Mouse (Mus musculus) midbrain, postnatal 0 days (tissue): ENCODE data around the gene Ptx4. TPM values are rescaled to one million over a fixed set of nuclear protein-coding genes. Genes with fewer than 3 reads are reported as not detected.

Experiments
- ATAC-seq: fragments of 200-750 bp; cut with Nextera tagmentation; 2 replicates; pipeline ENCODE4 v1.8.0; 2017; ENCODE audit warnings: moderate number of reproducible peaks, mild to moderate bottlenecking, moderate TSS enrichment, moderate library complexity; ENCODE audit not compliant: low FRiP score
- DNase-seq: peaks from one replicate; pipeline ENCODE4 v3.0.0-alpha.2; 2015; ENCODE audit warnings: low spot score
- H3K27ac ChIP-seq: fragments of 300-500 bp; sonication (generic); 2 replicates; pipeline ENCODE4 v1.5.1; 2014; ENCODE audit warnings: low read depth, mild to moderate bottlenecking, low read length, mixed read lengths
- H3K27me3 ChIP-seq: fragments of 300-500 bp; sonication (generic); 2 replicates; pipeline ENCODE4 v1.6.1; 2014; ENCODE audit warnings: low read length, control low read depth, mixed read lengths; ENCODE audit not compliant: insufficient read depth
- H3K36me3 ChIP-seq: fragments of 300-500 bp; sonication (generic); 2 replicates; pipeline ENCODE4 v1.6.1; 2014; ENCODE audit warnings: low read length, control low read depth, mixed read lengths; ENCODE audit not compliant: insufficient read depth
- H3K4me1 ChIP-seq: fragments of 300-500 bp; sonication (generic); 2 replicates; pipeline ENCODE4 v1.6.1; 2014; ENCODE audit warnings: mild to moderate bottlenecking, control low read depth, antibody characterized with exemption, low read length, mixed read lengths; ENCODE audit not compliant: insufficient read depth
- H3K4me2 ChIP-seq: fragments of 300-500 bp; sonication (generic); 2 replicates; pipeline ENCODE4 v1.6.1; 2014; ENCODE audit warnings: low read depth, mild to moderate bottlenecking, low read length, mixed read lengths; ENCODE audit not compliant: poor library complexity, severe bottlenecking
- H3K4me3 ChIP-seq: fragments of 300-500 bp; sonication (generic); 2 replicates; pipeline ENCODE4 v1.5.1; 2014; ENCODE audit warnings: low read depth, mild to moderate bottlenecking, low read length, moderate library complexity
- H3K9ac ChIP-seq: fragments of 300-500 bp; sonication (generic); replicated peaks from 2 replicates; pipeline ENCODE4 v1.6.1; 2014; ENCODE audit warnings: mild to moderate bottlenecking, low read length, moderate library complexity, mixed read lengths; ENCODE audit not compliant: poor library complexity, severe bottlenecking
- H3K9me3 ChIP-seq: fragments of 300-500 bp; sonication (generic); 2 replicates; pipeline ENCODE4 v1.6.1; 2016; ENCODE audit warnings: low read length, control low read depth
- CTCF ChIP-seq: IDR thresholded peaks from 2 replicates; pipeline ENCODE4 v1.5.1; 2016; ENCODE audit warnings: antibody characterized with exemption, mild to moderate bottlenecking
- WGBS: fragments of 180-500 bp; shearing (Covaris S2); extraction: QIAGEN DNeasy Blood & Tissue Kit; methylation state at CpG from one replicate; pipeline ENCODE4 v1.1.7; 2014; 5-methylcytosine and 5-hydroxymethylcytosine counted together
- polyA plus RNA-seq: library from polyadenylated mRNA; unstranded; fragments of >200 nt; fragmentation: Nextera tagmentation; extraction: Ambion mirVana; gene quantifications from 2 replicates; pipeline ENCODE4 v1.2.1, GENCODE M21; 2015
- total RNA-seq: library from RNA; depleted of rRNA; stranded (reverse); fragments of >200 nt; gene quantifications from 2 replicates; pipeline ENCODE4 v1.2.3, GENCODE M21; 2014; rRNA removed

Ptx4 gene
- total RNA-seq (0.42 TPM in 1 of 2 replicates, not detected in the other), polyA plus RNA-seq (0.20 and 0.59 TPM in 2 replicates)

DNA sequence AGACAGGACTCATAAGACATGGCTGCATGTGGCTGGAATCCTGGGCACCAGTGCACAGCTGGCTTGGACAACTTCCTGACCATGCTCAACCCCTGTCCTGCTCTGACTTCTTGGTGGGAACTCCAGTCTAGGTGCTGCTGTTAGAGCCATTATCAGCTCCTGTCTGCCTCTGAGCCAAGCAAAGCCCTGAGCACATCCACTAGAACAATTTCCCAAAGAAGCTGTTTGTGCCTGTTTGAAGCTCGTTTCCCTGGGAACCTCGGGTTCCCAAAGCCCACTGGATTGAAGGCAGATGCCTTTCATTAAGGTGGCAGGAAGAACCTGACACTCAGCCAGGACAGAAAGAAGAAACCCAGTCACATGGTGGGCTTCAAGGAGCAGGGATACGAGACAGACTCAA lies at the start of gene Ptx4:
Gene Ptx4, plus strand, starts transcription at position 355 of the 400 bp plus-strand sequence.
- H3K9ac ChIP-seq: no peak within 1 kb of the TSS
- 40% methylated on average over 3 of the region's 3 CpGs for WGBS
- H3K4me2 ChIP-seq: no peak within 1 kb of the TSS
- no peaks in the 10 kb centered on the region for H3K9me3 ChIP-seq
- H3K27me3 ChIP-seq: no peaks in the 10 kb centered on the region
- no peak for ATAC-seq
- peaks cover 5% of the 10 kb centered on the region; the same call in 1 of the 2 replicates for H3K4me1 ChIP-seq
- no peak for TF ChIP-seq CTCF
- no peak for DNase-seq
- H3K36me3 ChIP-seq: no peaks in the 10 kb centered on the region
- no peak within 1 kb of the TSS for H3K4me3 ChIP-seq
- no peak within 1 kb of the TSS for H3K27ac ChIP-seq

DNA sequence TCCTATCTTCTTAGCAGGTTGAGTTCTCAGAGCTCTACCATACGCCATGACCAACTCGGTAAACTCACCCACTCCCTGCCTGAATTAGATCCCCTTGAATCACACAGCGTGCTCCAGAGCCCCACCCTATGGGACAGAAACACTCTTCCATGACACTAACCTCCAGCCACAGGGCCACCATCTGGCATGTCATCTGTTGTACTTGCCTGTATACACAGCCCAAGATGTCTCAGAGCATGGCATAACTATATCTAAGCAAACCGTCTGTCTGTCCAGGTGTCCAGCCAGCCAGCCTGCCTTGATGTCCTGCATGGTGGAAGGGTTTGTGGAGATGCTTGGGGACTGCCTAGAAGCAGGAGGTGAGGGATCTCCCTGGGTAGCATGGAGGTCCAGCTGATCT lies 43.7 kb upstream of the Ptx4 start:
- Histone ChIP-seq H3K4me1 (no peaks in the 10 kb centered on the region), H3K27ac (no peak overlapping the region; the same call in 1 of the 2 replicates), H3K36me3 (peaks cover 27% of the 10 kb centered on the region), H3K4me2 (no peak overlapping the region), H3K9ac (no peak overlapping the region), H3K9me3 (no peaks in the 10 kb centered on the region), H3K27me3 (no peaks in the 10 kb centered on the region), H3K4me3 (no peak overlapping the region)
- no peak for TF ChIP-seq CTCF
- no peak for ATAC-seq
- WGBS: 87% methylated on average over 4 of the region's 4 CpGs
- peak; percentile 46 for DNase-seq

DNA sequence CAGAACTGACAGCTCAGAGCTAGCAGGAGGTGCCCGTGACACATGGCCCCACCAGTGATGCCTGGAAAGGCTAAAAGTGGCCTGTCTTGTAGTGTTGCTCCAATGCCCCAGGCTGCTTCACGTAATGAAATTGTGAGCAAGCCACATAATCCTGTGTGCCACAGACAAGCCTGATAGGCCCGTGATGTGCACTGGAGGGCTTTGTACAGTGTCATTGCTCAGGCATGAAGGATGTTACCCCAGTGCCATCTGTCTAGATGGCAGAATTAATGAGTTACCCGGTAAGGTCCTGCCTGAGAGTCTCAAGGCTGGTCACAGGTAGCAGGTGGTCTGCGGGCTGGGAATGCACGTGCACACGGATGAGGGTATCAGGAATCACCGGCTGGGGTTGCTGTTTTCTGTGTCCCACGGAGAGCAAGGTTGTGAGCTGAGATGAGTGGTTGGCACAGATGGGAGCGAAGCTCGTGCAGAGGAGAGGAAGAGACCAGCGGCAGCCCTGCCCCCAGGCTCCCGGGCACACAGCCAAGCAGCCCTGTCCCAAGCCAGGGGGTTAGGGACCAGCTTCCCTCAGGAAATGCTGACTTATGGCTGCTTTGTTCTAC lies 42.7 kb upstream of the Ptx4 start:
- TF ChIP-seq CTCF: no peak
- H3K4me3 ChIP-seq: no peak overlapping the region
- no peaks in the 10 kb centered on the region for H3K4me1 ChIP-seq
- ATAC-seq (peak; percentile 60; the same call in 1 of the 2 replicates), DNase-seq (peak; percentile 83)
- H3K27ac ChIP-seq: no peak overlapping the region; the same call in 1 of the 2 replicates
- no peaks in the 10 kb centered on the region for H3K9me3 ChIP-seq
- 60% methylated on average over 13 of the region's 13 CpGs for WGBS
- H3K36me3 ChIP-seq: peaks cover 24% of the 10 kb centered on the region
- no peak overlapping the region; the same call in 1 of the 2 replicates for H3K9ac ChIP-seq
- peak overlapping the region; percentile 20; the same call in 1 of the 2 replicates for H3K4me2 ChIP-seq
- H3K27me3 ChIP-seq: no peaks in the 10 kb centered on the region

DNA sequence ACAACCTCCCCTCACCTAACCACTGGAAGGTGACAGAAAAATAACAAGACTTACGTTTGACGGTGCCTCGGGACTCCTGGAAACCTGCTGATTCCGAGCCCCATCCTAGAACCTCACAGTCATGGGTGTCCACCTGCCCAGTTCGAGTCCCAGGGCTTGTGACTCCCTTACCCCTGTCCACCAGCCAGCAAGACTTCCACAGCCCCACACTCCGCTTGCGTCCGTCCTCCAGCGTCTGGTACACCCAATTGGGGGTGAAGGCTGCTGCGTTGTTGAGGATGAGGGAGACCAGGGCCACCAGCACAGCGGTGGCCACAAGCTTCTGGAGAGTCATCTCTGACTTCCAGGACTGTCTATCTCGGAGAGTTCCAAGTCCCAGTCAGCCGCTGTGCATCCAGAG lies 40.4 kb upstream of the Ptx4 start:
- DNase-seq (no peak), ATAC-seq (no peak)
- Histone ChIP-seq H3K4me2 (no peak overlapping the region), H3K4me3 (peak overlapping the region; percentile 23; the same call in 1 of the 2 replicates), H3K9ac (peak overlapping the region; percentile 29; the same call in 1 of the 2 replicates), H3K4me1 (no peaks in the 10 kb centered on the region), H3K27ac (peak overlapping the region; percentile 57), H3K9me3 (no peaks in the 10 kb centered on the region), H3K27me3 (no peaks in the 10 kb centered on the region), H3K36me3 (peaks cover 21% of the 10 kb centered on the region)
- WGBS: 88% methylated on average over 13 of the region's 13 CpGs
- TF ChIP-seq CTCF: no peak

DNA sequence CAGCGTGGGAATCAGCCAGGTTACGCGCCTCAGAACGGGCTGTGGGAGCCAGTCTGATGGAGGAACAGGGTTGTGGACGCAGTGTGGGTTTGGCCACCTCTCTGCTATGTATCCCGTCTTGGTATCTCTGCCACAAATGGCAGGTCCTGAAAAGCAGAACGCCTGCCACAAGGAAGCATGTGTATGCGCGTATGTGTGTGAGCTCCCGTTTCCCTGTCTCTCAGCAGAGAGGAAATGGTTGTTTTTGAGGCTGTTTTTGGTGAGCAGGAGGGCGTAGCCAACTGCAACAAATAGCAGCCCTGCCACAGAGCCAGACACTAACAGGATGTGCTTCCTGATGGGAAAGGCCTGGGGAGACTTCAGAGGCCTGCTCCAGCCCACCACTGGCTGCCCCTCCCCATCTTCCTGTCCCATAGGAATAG lies 39.6 kb upstream of the Ptx4 start:
- H3K9ac ChIP-seq: peak overlapping the region; percentile 29; the same call in 1 of the 2 replicates
- peak overlapping the region; percentile 57; the same call in 1 of the 2 replicates for H3K27ac ChIP-seq
- 0 out of 2 replicates have a peak overlapping the region, but pooled peaks have one; percentile 12 for H3K4me2 ChIP-seq
- WGBS: 87% methylated on average over 11 of the region's 11 CpGs
- DNase-seq: no peak
- H3K36me3 ChIP-seq: peaks cover 21% of the 10 kb centered on the region
- H3K9me3 ChIP-seq: no peaks in the 10 kb centered on the region
- no peak for TF ChIP-seq CTCF
- no peak for ATAC-seq
- H3K4me3 ChIP-seq: peak overlapping the region; percentile 23; the same call in 1 of the 2 replicates
- H3K27me3 ChIP-seq: no peaks in the 10 kb centered on the region
- no peaks in the 10 kb centered on the region for H3K4me1 ChIP-seq
